Mouse (Mus musculus) forebrain, embryonic 14.5 days (tissue): ENCODE measurements around the gene Mindy4b-ps. TPM values are rescaled to one million over a fixed set of nuclear protein-coding genes. Genes with fewer than 3 reads are reported as not detected.

Experiments used
- ATAC-seq: fragments of 200-750 bp; cut with Nextera tagmentation; 2 replicates; pipeline ENCODE4 v1.8.0; 2017; ENCODE audit warnings: mild to moderate bottlenecking, moderate library complexity
- DNase-seq: peaks from one replicate; pipeline ENCODE4 v3.0.0-alpha.2; 2015; ENCODE audit warnings: low spot score
- H3K27ac ChIP-seq: fragments of 300-500 bp; sonication (generic); 2 replicates; pipeline ENCODE4 v1.5.1; 2014; ENCODE audit warnings: low read depth, mild to moderate bottlenecking, control low read depth, low read length, moderate library complexity
- H3K27me3 ChIP-seq: fragments of 300-500 bp; sonication (generic); replicated peaks from 2 replicates; pipeline ENCODE4 v1.6.1; 2014; ENCODE audit warnings: low read length, control low read depth, mixed read lengths; ENCODE audit not compliant: control insufficient read depth, insufficient read depth
- H3K36me3 ChIP-seq: fragments of 300-500 bp; sonication (generic); 2 replicates; pipeline ENCODE4 v1.6.1; 2014; ENCODE audit warnings: low read length, control low read depth; ENCODE audit not compliant: control insufficient read depth, insufficient read depth
- H3K4me1 ChIP-seq: fragments of 300-500 bp; sonication (generic); 2 replicates; pipeline ENCODE4 v1.6.1; 2014; ENCODE audit warnings: antibody characterized with exemption, low read length, control low read depth; ENCODE audit not compliant: control insufficient read depth, insufficient read depth
- H3K4me2 ChIP-seq: fragments of 300-500 bp; sonication (generic); 2 replicates; pipeline ENCODE4 v1.6.1; 2014; ENCODE audit warnings: mild to moderate bottlenecking, control low read depth, low read length
- H3K4me3 ChIP-seq: fragments of 300-500 bp; sonication (generic); 2 replicates; pipeline ENCODE4 v1.5.1; 2014; ENCODE audit warnings: low read depth, low read length, control low read depth
- H3K9ac ChIP-seq: fragments of 300-500 bp; sonication (generic); 2 replicates; pipeline ENCODE4 v1.6.1; 2014; ENCODE audit warnings: mild to moderate bottlenecking, low read length, control low read depth, moderate library complexity
- H3K9me3 ChIP-seq: fragments of 300-500 bp; sonication (generic); replicated peaks from 2 replicates; pipeline ENCODE4 v1.6.1; 2016; ENCODE audit warnings: low read length, control low read depth, mixed read lengths; ENCODE audit not compliant: control insufficient read depth
- WGBS: fragments of 180-500 bp; shearing (Covaris S2); extraction: QIAGEN DNeasy Blood & Tissue Kit; methylation state at CpG from one replicate; pipeline ENCODE4 v1.1.7; 2014; 5-methylcytosine and 5-hydroxymethylcytosine counted together
- polyA plus RNA-seq: library from polyadenylated mRNA; unstranded; fragments of >200 nt; fragmentation: Nextera tagmentation; extraction: Ambion mirVana; gene quantifications from 2 replicates; pipeline ENCODE4 v1.2.1, GENCODE M21; 2014

Gene Mindy4b-ps
- polyA plus RNA-seq, 1 experiment from 2014 or later: 0.13 TPM

DNA sequence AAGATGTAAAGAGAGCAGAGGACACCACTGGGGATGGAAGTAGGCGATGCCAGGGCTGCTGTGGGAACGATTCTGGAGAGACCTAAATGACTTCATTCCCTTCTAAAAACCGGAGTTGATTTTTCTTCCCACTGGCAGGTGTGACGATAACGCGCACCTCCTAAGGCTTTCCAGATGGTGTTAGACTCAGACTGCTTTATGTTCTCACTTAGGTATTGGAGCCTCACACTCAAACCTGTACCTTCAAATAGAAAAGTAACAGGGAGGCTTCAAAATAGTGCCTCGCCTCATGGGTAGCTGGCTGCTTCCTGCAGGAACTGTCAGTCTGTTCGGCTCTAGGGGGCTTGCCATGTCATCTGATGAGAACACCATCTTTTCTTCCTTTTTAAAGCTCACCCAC lies 23.9 kb downstream of the Mindy4b-ps start:
- no peak for ATAC-seq
- whole genome bisulfite sequencing: 87% methylated on average over 8 of the region's 8 CpGs

DNA sequence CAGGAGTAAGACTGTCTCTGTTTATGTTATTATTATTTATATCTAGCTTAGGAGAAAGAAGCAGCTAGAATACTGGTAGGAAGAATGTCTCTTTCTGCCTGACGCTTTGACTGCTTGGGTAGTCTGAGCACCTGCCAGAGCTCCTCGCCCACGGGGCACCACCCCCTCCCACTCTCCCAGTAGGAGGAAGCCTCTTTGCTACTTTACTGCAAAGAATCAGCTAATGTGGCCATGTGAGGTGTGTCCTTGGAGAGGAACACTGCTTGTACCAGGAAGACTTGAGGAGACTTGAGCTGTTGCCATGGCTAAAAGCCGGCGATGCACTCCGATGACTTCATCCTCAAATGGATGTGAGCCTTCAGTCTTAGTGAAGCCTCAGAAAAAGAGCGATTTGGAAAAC lies 32.6 kb downstream of the Mindy4b-ps start:
- Histone ChIP-seq H3K4me3 (no peak overlapping the region), H3K4me2 (no peak overlapping the region), H3K36me3 (no peaks in the 10 kb centered on the region), H3K27ac (no peak overlapping the region), H3K4me1 (no peaks in the 10 kb centered on the region), H3K9ac (no peak overlapping the region), H3K27me3 (no peaks in the 10 kb centered on the region), H3K9me3 (no peaks in the 10 kb centered on the region)
- ATAC-seq (no peak), DNase-seq (no peak)
- WGBS: 81% methylated on average over 7 of the region's 7 CpGs

More for the DNA sequence above, 23.9 kb downstream of the Mindy4b-ps start:
- no peaks in the 10 kb centered on the region for H3K36me3 ChIP-seq
- DNase-seq: no peak
- no peak overlapping the region for H3K9ac ChIP-seq
- no peaks in the 10 kb centered on the region for H3K27me3 ChIP-seq
- no peak overlapping the region for H3K4me2 ChIP-seq
- no peaks in the 10 kb centered on the region for H3K4me1 ChIP-seq
- H3K27ac ChIP-seq: no peak overlapping the region
- H3K4me3 ChIP-seq: no peak overlapping the region
- H3K9me3 ChIP-seq: no peaks in the 10 kb centered on the region

DNA sequence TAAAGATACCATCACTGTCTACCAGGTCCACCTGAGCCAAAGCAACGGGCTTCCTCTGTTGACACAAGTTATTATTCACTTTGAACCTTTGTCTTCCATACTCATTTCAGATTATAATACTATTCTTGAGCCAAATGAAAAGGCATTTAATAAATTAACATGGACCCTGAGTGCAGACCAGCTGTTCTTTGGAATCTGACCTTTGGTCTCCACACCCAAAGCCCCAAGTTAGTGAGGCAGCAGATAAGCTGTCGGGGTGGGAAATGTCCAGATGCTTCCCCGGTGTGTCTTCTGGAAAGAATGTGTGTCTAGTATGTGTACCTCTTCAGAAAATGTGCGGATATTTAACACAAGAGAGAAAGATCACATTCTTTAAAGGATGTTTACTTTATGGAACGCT lies 33.1 kb downstream of the Mindy4b-ps start:
- Histone ChIP-seq H3K4me3 (no peak overlapping the region), H3K36me3 (no peaks in the 10 kb centered on the region), H3K27me3 (no peaks in the 10 kb centered on the region), H3K4me1 (no peaks in the 10 kb centered on the region), H3K4me2 (no peak overlapping the region), H3K27ac (no peak overlapping the region), H3K9ac (no peak overlapping the region), H3K9me3 (no peaks in the 10 kb centered on the region)
- no peak for DNase-seq
- ATAC-seq: no peak
- 86% methylated on average over 5 of the region's 5 CpGs for WGBS

DNA sequence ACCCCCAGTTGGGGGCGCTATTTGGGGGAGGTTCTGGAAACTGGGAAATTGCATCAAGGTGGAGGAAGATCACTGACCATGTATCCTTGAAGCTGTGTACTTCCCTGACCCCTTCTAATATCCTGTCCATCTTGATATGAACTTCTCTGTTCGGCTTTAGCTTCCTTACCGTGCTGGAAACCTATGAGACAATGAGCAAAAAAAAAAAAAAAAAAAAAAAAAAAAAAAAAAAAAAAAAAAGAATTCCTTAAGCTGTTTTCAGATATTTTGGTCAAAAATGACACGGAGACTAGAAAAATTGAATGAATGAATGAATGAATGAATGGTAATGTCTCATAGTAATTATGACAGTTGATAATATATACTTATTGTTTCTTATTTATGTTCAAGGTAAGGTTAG lies 35.6 kb downstream of the Mindy4b-ps start:
- 75% methylated on average over 4 of the region's 4 CpGs for WGBS
- no peak for ATAC-seq
- no peak for DNase-seq
- H3K4me1 ChIP-seq: no peaks in the 10 kb centered on the region
- no peaks in the 10 kb centered on the region for H3K36me3 ChIP-seq
- H3K9ac ChIP-seq: no peak overlapping the region
- no peaks in the 10 kb centered on the region for H3K9me3 ChIP-seq
- no peaks in the 10 kb centered on the region for H3K27me3 ChIP-seq
- H3K4me2 ChIP-seq: no peak overlapping the region
- no peak overlapping the region for H3K4me3 ChIP-seq
- H3K27ac ChIP-seq: no peak overlapping the region

DNA sequence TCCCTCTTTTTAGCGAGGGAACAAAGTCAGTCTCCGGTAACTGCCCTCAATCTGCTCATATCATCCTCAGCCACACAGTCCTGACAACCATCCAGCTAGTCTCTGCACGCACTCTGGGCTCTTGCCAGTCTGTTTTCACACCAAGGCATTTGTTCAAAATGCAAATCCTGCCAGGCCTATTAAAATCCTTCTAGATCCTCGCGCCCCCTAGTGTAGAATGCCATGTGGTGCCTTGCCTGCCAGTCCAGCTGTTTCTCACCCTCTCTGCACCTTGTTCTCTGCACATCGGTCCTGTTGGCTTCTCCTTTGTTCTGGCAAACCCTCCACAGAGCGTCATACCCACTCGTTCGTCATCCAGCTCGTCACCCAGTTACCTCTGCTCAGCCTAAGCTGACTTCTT lies 36.2 kb downstream of the Mindy4b-ps start:
- Histone ChIP-seq H3K27ac (no peak overlapping the region), H3K4me3 (no peak overlapping the region), H3K4me1 (no peaks in the 10 kb centered on the region), H3K4me2 (no peak overlapping the region), H3K9me3 (no peaks in the 10 kb centered on the region), H3K9ac (no peak overlapping the region), H3K36me3 (no peaks in the 10 kb centered on the region), H3K27me3 (no peaks in the 10 kb centered on the region)
- peak; percentile 82 for ATAC-seq
- WGBS: 21% methylated on average over 10 of the region's 10 CpGs
- DNase-seq: peak; percentile 90

DNA sequence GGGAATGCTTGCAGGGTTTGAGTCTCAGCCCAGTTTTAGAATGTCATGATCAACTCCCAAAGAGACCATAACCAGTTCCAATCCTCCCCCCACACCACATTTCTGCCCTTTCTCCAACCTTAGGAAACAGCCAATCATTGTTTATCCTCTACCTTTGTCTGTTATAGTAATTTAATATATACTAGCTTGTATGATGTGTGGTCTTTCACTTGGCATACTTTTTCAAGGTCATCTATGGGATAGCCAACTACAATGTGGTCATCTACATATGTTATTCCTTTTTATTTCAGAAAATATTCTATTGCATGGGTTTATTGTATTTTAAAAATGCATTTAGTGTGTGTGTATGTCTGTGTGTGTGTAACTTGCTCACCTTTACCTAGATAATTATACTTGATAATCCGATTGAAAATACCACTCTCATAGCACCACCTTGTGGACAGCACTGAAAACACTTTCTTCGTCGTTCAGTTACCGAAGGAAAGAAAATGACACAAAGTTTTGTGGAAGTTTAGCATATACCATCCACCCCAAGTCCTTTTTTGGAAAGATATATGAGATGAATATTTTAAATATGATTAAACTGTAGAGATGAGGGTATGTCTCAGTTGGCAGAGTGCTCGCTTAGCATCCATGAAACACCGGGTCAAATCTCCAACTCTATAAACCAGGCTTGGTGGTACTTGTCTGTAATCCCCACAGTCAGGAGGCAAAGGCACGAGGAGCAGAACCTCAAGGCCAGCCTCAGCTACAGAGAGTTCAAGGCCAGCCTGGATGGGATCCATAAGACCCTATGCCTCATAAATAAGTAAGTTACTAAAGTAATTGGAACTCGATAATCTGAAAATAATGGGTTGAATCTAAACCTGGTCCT lies 37.7 kb downstream of the Mindy4b-ps start:
- H3K9ac ChIP-seq: no peak overlapping the region
- no peaks in the 10 kb centered on the region for H3K27me3 ChIP-seq
- H3K9me3 ChIP-seq: no peaks in the 10 kb centered on the region
- DNase-seq (peak; percentile 64), ATAC-seq (0 out of 2 replicates have a peak, but pooled peaks have one; percentile 22)
- no peak overlapping the region for H3K27ac ChIP-seq
- no peaks in the 10 kb centered on the region for H3K36me3 ChIP-seq
- no peak overlapping the region for H3K4me2 ChIP-seq
- 33% methylated on average over 8 of the region's 8 CpGs for WGBS
- no peaks in the 10 kb centered on the region for H3K4me1 ChIP-seq
- H3K4me3 ChIP-seq: no peak overlapping the region

DNA sequence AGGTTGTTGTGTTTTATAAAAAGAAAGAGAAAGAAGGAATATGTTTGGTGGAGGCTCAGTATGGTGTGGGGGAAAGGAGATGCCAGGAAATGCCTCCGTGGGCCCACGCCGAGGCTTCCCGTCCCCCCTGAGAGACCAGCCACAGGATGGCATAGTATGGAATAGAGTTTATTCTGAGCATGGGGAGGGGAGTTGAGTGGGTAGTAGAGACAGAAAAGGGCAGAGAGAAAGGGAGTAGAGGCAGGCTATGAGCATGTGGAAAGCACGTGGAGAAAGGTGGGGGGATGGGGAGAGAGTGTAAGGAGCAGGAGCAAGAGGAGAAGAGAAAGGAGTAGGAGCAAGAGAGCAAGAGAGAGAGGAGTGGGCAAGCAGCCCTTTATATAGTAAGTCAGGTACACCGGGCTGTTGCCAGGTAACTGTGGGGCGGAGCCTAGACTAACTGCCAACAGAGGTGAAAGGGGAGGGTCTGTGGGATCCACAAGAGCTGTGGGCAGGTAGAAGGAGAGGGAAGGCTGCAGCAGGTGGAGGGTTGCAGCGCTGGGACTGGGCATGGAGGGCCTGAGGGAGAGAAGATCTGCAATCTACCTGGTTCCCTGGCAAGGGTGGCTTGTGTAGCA lies 38.4 kb downstream of the Mindy4b-ps start:
- no peak for DNase-seq

DNA sequence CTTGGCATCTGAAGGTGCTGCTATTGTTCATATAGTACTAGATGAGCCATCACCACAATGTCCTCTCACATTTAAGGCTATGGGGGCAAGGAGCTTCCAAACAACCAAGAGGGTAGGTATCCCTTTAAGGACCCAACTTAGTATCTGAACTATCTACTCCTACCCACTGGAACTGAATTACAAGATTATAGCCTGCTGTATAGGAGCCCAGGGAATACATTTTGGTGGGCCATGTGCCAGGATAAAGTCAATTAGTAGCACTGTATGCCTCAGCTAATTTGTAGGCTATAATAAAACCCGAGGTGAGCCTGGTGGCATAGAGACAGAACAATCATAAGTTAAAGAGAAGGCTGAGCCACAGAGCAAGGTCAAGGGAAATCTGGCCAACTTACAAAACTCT lies 65.7 kb downstream of the Mindy4b-ps start:
- DNase-seq (no peak), ATAC-seq (no peak)
- H3K27ac ChIP-seq: no peak overlapping the region
- no peaks in the 10 kb centered on the region for H3K36me3 ChIP-seq
- 39% methylated on average over 1 of the region's 1 CpGs for WGBS
- H3K4me1 ChIP-seq: no peaks in the 10 kb centered on the region
- H3K9ac ChIP-seq: no peak overlapping the region
- H3K4me3 ChIP-seq: no peak overlapping the region
- no peak overlapping the region for H3K4me2 ChIP-seq
- H3K9me3 ChIP-seq: no peaks in the 10 kb centered on the region
- H3K27me3 ChIP-seq: no peaks in the 10 kb centered on the region

More for the DNA sequence above, 38.4 kb downstream of the Mindy4b-ps start:
- WGBS: 55% methylated on average over 8 of the region's 8 CpGs
- ATAC-seq: 0 out of 2 replicates have a peak, but pooled peaks have one; percentile 8
- Histone ChIP-seq H3K27me3 (no peaks in the 10 kb centered on the region), H3K9ac (no peak overlapping the region), H3K4me3 (no peak overlapping the region), H3K27ac (no peak overlapping the region), H3K4me2 (no peak overlapping the region), H3K4me1 (no peaks in the 10 kb centered on the region), H3K9me3 (no peaks in the 10 kb centered on the region), H3K36me3 (no peaks in the 10 kb centered on the region)

DNA sequence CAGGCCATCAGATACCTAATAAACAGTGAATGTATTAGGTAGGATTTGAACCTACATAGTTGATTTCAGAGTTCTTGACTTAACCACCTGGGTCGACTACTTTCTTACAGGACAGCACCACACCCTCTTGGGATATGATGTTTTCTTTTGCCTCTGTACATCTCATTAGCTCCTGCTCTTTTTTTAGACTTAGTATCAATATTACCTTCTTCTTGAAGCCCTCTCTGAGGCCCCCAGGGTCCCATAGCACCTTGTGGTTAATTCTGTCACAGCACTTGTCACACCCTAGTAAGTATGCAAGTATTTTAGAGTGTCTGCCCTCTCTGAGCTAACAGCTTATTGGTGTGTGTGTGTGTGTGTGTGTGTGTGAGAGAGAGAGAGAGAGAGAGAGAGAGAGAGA lies 66.3 kb downstream of the Mindy4b-ps start:
- no peaks in the 10 kb centered on the region for H3K4me1 ChIP-seq
- H3K9ac ChIP-seq: no peak overlapping the region
- ATAC-seq: no peak
- no peaks in the 10 kb centered on the region for H3K36me3 ChIP-seq
- H3K9me3 ChIP-seq: no peaks in the 10 kb centered on the region
- H3K27ac ChIP-seq: no peak overlapping the region
- 80% methylated on average over 1 of the region's 1 CpGs for WGBS
- no peak overlapping the region for H3K4me2 ChIP-seq
- no peak for DNase-seq
- H3K27me3 ChIP-seq: no peaks in the 10 kb centered on the region
- no peak overlapping the region for H3K4me3 ChIP-seq
